Mouse (Mus musculus): Measurements from ENCODE around the gene Msgn1. TPM values are rescaled to one million over a fixed set of nuclear protein-coding genes. Genes with fewer than 3 reads are reported as not detected.

Gene Msgn1
- polyA plus RNA-seq, 1 experiment from 2014 or later, result not detected

DNA sequence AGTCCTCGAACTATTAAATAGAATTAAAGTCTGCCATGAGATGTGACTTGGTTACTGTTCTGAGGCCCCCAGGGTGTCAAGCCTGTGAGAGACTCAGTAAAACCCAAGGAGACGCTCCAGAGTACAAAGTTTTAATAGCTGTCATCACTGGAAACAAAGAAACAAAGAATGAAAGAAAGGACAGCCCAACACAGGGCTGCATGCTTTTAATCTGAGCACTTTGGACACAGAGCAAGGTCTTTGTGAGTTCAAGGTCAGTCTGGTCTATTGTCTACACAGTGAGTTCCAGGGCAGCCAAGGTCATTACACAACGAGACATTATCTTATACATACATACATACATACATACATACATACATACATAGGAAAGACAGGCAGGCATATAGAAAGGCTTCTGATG lies 7.7 kb upstream of the Msgn1 start:
- 52% methylated on average over 3 of the region's 3 CpGs for WGBS
- peaks cover 4% of the 10 kb centered on the region for H3K4me1 ChIP-seq (replicated peaks)

GRCm38 (mm10) chr12:11215555-11215954 lies 6.8 kb upstream of the Msgn1 start:
- Histone ChIP-seq H3K36me3 (no peaks in the 10 kb centered on the region), H3K4me1 (replicated peaks) (no peaks in the 10 kb centered on the region), H3K9me3 (no peaks in the 10 kb centered on the region), H3K27me3 (no peaks in the 10 kb centered on the region), H3K27ac (no peak overlapping the region), H3K4me2 (replicated peaks) (no peak overlapping the region), H3K4me3 (replicated peaks) (no peak overlapping the region), H3K9ac (replicated peaks) (no peak overlapping the region)
- 91% methylated on average over 2 of the region's 2 CpGs for WGBS
- no peak for ATAC-seq

More for the DNA sequence above, 7.7 kb upstream of the Msgn1 start:
- Histone ChIP-seq H3K9ac (replicated peaks) (no peak overlapping the region), H3K36me3 (no peaks in the 10 kb centered on the region), H3K4me3 (replicated peaks) (no peak overlapping the region), H3K9me3 (no peaks in the 10 kb centered on the region), H3K27me3 (no peaks in the 10 kb centered on the region), H3K4me2 (replicated peaks) (no peak overlapping the region), H3K27ac (no peak overlapping the region)
- ATAC-seq, result no peak

DNA sequence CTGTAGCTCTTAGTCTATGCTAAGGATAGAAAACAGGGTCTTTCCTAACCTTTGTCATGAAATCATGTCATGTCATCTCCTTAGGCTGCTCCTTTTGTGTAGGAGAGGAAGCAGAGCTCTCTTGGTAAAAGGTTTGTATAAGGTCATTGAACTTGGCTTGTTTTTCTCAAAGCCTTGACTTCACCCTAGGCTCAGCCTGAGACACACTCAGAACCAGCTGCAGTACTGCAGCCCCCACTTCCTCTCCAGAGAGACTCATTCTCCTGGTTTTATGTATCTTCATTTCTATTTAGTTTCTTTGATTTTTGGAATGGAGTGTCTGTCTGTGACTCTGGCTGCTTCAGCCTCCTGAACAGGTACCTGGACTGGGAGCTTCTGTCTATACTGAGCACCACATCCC lies 6.0 kb upstream of the Msgn1 start:
- ATAC-seq, result no peak
- no peaks in the 10 kb centered on the region for H3K27me3 ChIP-seq

GRCm38 (mm10) chr12:11212881-11213280 lies 4.1 kb upstream of the Msgn1 start:
- Histone ChIP-seq H3K27me3 (no peaks in the 10 kb centered on the region), H3K4me1 (replicated peaks) (0 out of 2 replicates have a peak, but pooled peaks cover 3% of the 10 kb centered on the region), H3K4me3 (replicated peaks) (no peak overlapping the region), H3K9ac (replicated peaks) (no peak overlapping the region), H3K9me3 (no peaks in the 10 kb centered on the region), H3K4me2 (replicated peaks) (no peak overlapping the region), H3K27ac (no peak overlapping the region), H3K36me3 (no peaks in the 10 kb centered on the region)
- 88% methylated on average over 1 of the region's 1 CpGs for WGBS
- no peak for ATAC-seq

More for the DNA sequence above, 6.0 kb upstream of the Msgn1 start:
- Histone ChIP-seq H3K4me1 (replicated peaks) (no peaks in the 10 kb centered on the region), H3K9me3 (no peaks in the 10 kb centered on the region), H3K4me3 (replicated peaks) (no peak overlapping the region), H3K9ac (replicated peaks) (no peak overlapping the region), H3K36me3 (no peaks in the 10 kb centered on the region), H3K4me2 (replicated peaks) (no peak overlapping the region), H3K27ac (no peak overlapping the region)

GRCm38 (mm10) chr12:11210361-11210760 lies 1.6 kb upstream of the Msgn1 start:
- no peak for ATAC-seq
- Histone ChIP-seq H3K9ac (replicated peaks) (no peak overlapping the region), H3K4me2 (replicated peaks) (no peak overlapping the region), H3K27ac (no peak overlapping the region), H3K27me3 (no peaks in the 10 kb centered on the region), H3K4me1 (replicated peaks) (0 out of 2 replicates have a peak, but pooled peaks cover 3% of the 10 kb centered on the region), H3K9me3 (no peaks in the 10 kb centered on the region), H3K36me3 (no peaks in the 10 kb centered on the region), H3K4me3 (replicated peaks) (no peak overlapping the region)
- WGBS, result 81% methylated on average over 3 of the region's 3 CpGs

DNA sequence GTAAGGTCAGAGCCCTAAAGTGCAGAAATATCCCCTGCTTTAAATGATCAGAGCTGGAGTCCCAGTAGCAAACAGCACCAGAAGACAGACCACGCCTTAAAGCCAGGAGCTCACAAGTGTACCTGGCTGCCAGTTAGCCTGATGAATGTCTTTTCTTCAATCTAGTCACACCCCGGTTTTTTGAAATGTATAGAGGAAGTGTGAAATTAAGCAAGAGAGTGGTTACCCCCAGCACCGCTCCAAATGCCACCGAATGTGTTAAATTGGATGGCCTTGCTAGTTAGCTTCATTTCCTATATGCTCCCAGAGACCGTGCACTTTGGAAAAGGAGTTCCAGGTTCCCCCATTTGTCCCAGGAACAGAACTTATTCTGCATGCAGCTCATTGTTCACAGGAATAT lies 864 bp upstream of the Msgn1 start:
- 83% methylated on average over 5 of the region's 5 CpGs for WGBS
- H3K27me3 ChIP-seq, result no peaks in the 10 kb centered on the region
- no peak for ATAC-seq
- H3K9me3 ChIP-seq, result no peaks in the 10 kb centered on the region
- no peak overlapping the region for H3K9ac ChIP-seq (replicated peaks)
- H3K4me3 ChIP-seq (replicated peaks), result no peak overlapping the region
- H3K4me2 ChIP-seq (replicated peaks), result no peak overlapping the region
- no peak overlapping the region for H3K27ac ChIP-seq
- no peaks in the 10 kb centered on the region for H3K36me3 ChIP-seq
- 0 out of 2 replicates have a peak, but pooled peaks cover 3% of the 10 kb centered on the region for H3K4me1 ChIP-seq (replicated peaks)

DNA sequence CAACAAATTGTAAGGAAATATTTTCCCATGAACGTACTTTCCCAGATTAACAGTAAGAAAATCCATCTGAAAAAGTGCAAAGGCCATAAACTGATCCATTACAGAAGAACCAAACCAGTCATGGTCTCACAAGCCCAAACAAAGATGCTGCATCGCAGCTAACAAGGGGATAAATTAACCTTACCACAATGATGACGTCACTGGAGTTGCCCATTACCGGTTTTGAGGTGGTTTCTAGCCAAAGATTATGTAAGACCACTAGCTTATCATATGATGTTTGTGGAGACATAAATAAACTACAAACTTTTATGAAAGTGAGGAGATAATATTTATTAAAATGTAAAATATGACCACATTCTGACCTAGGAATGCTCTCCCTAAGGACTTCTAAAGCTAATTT lies 2.5 kb downstream of the Msgn1 start:
- H3K27me3 ChIP-seq, result no peaks in the 10 kb centered on the region
- no peak overlapping the region for H3K4me3 ChIP-seq (replicated peaks)
- 0 out of 2 replicates have a peak, but pooled peaks cover 3% of the 10 kb centered on the region for H3K4me1 ChIP-seq (replicated peaks)
- no peak overlapping the region for H3K27ac ChIP-seq
- WGBS, result 71% methylated on average over 4 of the region's 4 CpGs
- no peaks in the 10 kb centered on the region for H3K36me3 ChIP-seq
- H3K4me2 ChIP-seq (replicated peaks), result no peak overlapping the region
- no peak for ATAC-seq
- no peaks in the 10 kb centered on the region for H3K9me3 ChIP-seq
- no peak overlapping the region for H3K9ac ChIP-seq (replicated peaks)

DNA sequence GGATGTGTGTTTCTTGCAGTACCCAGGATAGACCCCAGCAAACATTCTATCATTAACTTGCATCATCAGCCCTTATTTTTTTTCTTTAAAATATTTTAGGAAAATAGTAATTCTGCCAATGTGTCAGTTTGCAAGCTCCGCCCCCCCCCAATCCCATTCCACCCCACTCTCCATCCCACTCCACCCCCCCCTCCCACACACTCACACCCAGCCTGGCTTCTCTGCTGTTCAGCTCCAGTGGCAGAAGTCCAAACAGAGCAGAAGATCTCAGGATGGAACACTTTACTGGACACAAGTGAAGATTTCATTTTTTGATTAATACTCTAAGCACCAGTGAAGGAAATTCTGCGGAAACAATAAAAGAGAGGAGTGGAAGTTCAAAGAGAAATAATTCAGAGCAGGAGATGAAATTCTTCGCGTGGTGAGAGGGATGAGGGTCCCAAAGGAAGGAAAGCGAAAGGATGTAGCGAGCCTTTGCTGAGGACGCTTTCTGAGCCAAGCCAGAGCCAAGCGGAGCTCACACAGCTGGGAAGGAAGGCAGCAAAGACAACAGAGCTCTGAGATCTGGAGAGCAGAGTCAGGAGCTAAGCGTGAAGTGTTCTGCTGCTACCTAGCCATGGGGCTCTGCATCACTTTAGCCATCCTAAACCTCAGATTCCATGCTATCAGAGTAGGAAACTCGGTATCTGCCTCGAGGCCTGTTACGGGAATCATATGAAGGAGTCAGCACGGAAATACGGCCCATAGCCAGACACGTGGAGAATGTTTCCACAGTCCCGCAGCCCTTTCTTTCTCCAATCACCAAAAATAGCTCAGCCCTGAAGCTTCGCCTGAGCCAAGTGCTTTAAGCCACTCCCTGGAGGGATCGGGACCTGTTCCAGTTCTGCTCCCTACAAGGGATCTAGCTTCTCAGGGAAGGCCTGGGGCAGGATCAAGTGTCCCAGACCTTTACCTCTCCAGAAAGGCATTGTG lies 4.8 kb downstream of the Msgn1 start:
- no peak overlapping the region for H3K27ac ChIP-seq
- no peaks in the 10 kb centered on the region for H3K9me3 ChIP-seq
- no peak for ATAC-seq
- no peak overlapping the region for H3K9ac ChIP-seq (replicated peaks)
- H3K4me3 ChIP-seq (replicated peaks), result no peak overlapping the region
- 0 out of 2 replicates have a peak, but pooled peaks cover 3% of the 10 kb centered on the region for H3K4me1 ChIP-seq (replicated peaks)
- no peaks in the 10 kb centered on the region for H3K27me3 ChIP-seq
- no peaks in the 10 kb centered on the region for H3K36me3 ChIP-seq
- H3K4me2 ChIP-seq (replicated peaks), result no peak overlapping the region
- WGBS, result 80% methylated on average over 18 of the region's 18 CpGs

DNA sequence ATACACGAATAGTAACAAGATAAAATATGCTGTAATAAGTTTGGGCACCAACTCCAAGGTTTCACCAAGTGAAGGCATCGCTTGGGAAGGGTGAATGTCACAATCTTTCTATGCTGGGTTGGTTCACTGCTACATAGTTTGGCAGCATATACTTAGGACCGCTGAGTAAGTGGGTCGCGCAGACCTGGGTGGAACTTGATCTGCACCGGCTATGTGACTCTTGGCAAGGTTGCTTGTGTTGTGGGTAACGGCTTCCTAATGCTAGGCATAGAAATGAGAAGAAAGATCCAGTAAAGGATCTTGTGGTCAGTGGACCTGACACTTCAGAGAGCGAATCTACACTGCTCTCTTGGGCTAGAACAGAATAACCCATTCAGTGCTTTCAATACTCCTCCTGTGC lies 6.3 kb downstream of the Msgn1 start:
- 93% methylated on average over 8 of the region's 8 CpGs for WGBS
- ATAC-seq, result no peak
- no peak overlapping the region for H3K4me3 ChIP-seq (replicated peaks)
- H3K36me3 ChIP-seq, result no peaks in the 10 kb centered on the region
- no peaks in the 10 kb centered on the region for H3K4me1 ChIP-seq (replicated peaks)
- H3K9me3 ChIP-seq, result no peaks in the 10 kb centered on the region
- no peak overlapping the region for H3K27ac ChIP-seq
- H3K4me2 ChIP-seq (replicated peaks), result no peak overlapping the region
- no peak overlapping the region for H3K9ac ChIP-seq (replicated peaks)
- H3K27me3 ChIP-seq, result no peaks in the 10 kb centered on the region

DNA sequence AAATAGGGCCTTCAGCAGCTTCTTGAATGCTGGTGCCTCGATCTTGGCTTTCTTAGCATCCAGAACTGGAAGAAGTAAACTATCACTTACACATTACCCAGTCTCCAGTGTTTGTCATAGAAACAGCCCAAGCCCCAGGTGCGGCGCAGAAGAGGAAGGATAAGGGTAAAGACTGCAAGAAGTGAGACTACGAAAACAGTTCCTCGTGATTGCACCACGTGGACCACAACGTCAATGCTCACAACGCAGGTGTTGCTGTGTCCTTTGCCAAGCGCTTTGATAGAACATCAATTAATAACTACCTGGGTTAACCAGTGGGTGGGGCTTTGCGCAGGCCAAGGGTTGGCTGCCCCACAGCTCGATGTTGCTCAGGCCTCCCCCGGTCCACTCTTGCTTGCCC lies 8.1 kb downstream of the Msgn1 start:
- no peak for ATAC-seq
- no peak overlapping the region for H3K9ac ChIP-seq (replicated peaks)
- WGBS, result 95% methylated on average over 12 of the region's 12 CpGs

GRCm38 (mm10) chr12:11198551-11198950 lies 10.2 kb downstream of the Msgn1 start:
- H3K9me3 ChIP-seq, result no peaks in the 10 kb centered on the region
- 29% methylated on average over 2 of the region's 2 CpGs for WGBS

More for the DNA sequence above, 8.1 kb downstream of the Msgn1 start:
- no peaks in the 10 kb centered on the region for H3K36me3 ChIP-seq
- no peaks in the 10 kb centered on the region for H3K9me3 ChIP-seq
- peaks cover 3% of the 10 kb centered on the region; the same call in 1 of the 2 replicates for H3K4me1 ChIP-seq (replicated peaks)
- H3K4me3 ChIP-seq (replicated peaks), result no peak overlapping the region
- H3K4me2 ChIP-seq (replicated peaks), result no peak overlapping the region
- no peaks in the 10 kb centered on the region for H3K27me3 ChIP-seq
- no peak overlapping the region for H3K27ac ChIP-seq

DNA sequence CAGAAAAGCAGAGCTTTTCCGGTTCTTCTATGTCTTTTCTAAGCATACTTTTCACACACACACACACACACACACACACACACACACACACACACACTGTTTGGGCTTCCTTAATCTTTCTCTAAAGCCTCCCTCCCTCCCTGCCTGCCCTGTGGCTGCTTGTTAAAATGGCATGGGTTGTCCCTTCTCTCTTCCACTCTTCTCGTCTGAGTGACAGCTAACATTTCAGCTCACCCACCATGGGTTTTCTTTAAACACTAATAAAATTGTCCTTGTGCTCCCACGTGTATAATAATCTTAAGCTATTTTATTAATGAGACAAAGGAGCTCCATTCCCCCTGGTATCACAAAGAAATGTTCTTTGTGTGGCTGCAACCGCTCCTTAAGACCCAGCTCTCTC lies 10.7 kb downstream of the Msgn1 start:
- Histone ChIP-seq H3K36me3 (no peaks in the 10 kb centered on the region), H3K9ac (replicated peaks) (no peak overlapping the region), H3K4me3 (replicated peaks) (no peak overlapping the region), H3K27ac (no peak overlapping the region), H3K9me3 (no peaks in the 10 kb centered on the region), H3K27me3 (no peaks in the 10 kb centered on the region), H3K4me1 (replicated peaks) (peaks cover 3% of the 10 kb centered on the region; the same call in 1 of the 2 replicates), H3K4me2 (replicated peaks) (no peak overlapping the region)
- 19% methylated on average over 4 of the region's 4 CpGs for WGBS
- peak; percentile 46; the same call in 1 of the 2 replicates for ATAC-seq

More at GRCm38 (mm10) chr12:11198551-11198950, 10.2 kb downstream of the Msgn1 start:
- H3K4me1 ChIP-seq (replicated peaks), result peaks cover 3% of the 10 kb centered on the region; the same call in 1 of the 2 replicates
- no peak overlapping the region for H3K4me3 ChIP-seq (replicated peaks)
- no peak overlapping the region for H3K4me2 ChIP-seq (replicated peaks)
- H3K9ac ChIP-seq (replicated peaks), result no peak overlapping the region
- no peaks in the 10 kb centered on the region for H3K27me3 ChIP-seq
- H3K27ac ChIP-seq, result no peak overlapping the region
- ATAC-seq, result no peak
- no peaks in the 10 kb centered on the region for H3K36me3 ChIP-seq
